ENCODE assay signal across 9 mouse cellular contexts in the genomic region with DNA sequence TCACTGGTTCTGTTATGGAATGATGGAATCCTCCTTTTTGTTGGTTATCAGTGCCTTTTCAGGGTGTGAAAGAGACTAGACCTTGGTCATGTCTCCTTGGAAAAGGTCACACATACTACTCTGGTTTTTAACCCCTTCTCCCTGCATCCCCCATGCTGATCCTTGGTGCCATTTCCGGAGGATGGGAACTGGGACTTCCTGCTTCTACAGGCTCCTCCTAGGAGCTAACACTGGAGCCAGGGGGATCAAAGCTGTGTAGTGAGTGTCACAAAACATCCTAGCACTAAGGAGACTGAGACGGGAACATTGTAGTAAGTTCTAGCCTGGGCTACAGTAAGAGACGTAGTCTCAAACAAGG. TPM values are rescaled to one million over a fixed set of nuclear protein-coding genes. Genes with fewer than 3 reads are reported as not detected.
DNase-seq lines count a peak whose midpoint lies in the region; ATAC-seq and TF ChIP-seq lines count a peak whose summit lies in the region.
"Had no signal": no experiment of that assay in that cellular context is flagged by ENCODE, and none has a peak within 500 bp of the region (broad histone marks: within the 10 kb centered on the region; RNA-seq: fewer than 3 reads in every experiment).

No protein-coding gene starts in this region.

- ATAC-seq in hindbrain, embryonic 11.5 days (ENCODE audit: low FRiP score), result peak; percentile 45
- ATAC-seq in midbrain, embryonic 12.5 days (ENCODE audit: low FRiP score, low read depth), result no peak

- no peak for DNase-seq in kidney, adult 2 months
- DNase-seq in kidney, postnatal 36 days, result no peak
- DNase-seq in embryonic facial prominence, embryonic 10.5 days (ENCODE audit: low spot score), result no peak
- DNase-seq in hindbrain, embryonic 11.5 days (ENCODE audit: low spot score), result no peak
- no peak for DNase-seq in gastrocnemius, postnatal 10 days
- no peak for DNase-seq in right cerebral cortex, postnatal 36 days (ENCODE audit: low spot score in 2 of 2)
- DNase-seq in right cerebral cortex, postnatal 14 days, result no peak

- TF ChIP-seq CTCF in kidney, adult 2 months (conservative IDR thresholded peaks at IDR 0.05; ENCODE audit: insufficient read depth, insufficient read length, low read depth, low read length), result no peak

- 0 out of 2 replicates have a peak overlapping the region, but pooled peaks have one; percentile 3 for H3K4me3 ChIP-seq in kidney, adult 2 months (ENCODE audit: insufficient read depth, low read depth, low read length)
- H3K4me3 ChIP-seq in embryonic facial prominence, embryonic 10.5 days, result peak overlapping the region; percentile 48
- H3K4me3 ChIP-seq in hindbrain, embryonic 11.5 days (ENCODE audit: low read depth, low read length), result no peak overlapping the region; the same call in 1 of the 2 replicates
- H3K4me3 ChIP-seq in midbrain, embryonic 12.5 days, result peak overlapping the region; percentile 21

- H3K4me1 ChIP-seq in kidney, adult 2 months (ENCODE audit: control insufficient read depth, insufficient read depth, low read length), result peaks cover 3% of the 10 kb centered on the region; the same call in 1 of the 2 replicates
- peaks cover 7% of the 10 kb centered on the region for H3K4me1 ChIP-seq in embryonic facial prominence, embryonic 10.5 days
- H3K4me1 ChIP-seq in hindbrain, embryonic 11.5 days (replicated peaks; ENCODE audit: control insufficient read depth, insufficient read depth, low read length), result no peaks in the 10 kb centered on the region
- peaks cover 4% of the 10 kb centered on the region; the same call in 1 of the 2 replicates for H3K4me1 ChIP-seq in midbrain, embryonic 12.5 days

- peak overlapping the region; percentile 31 for H3K4me2 ChIP-seq in hindbrain, embryonic 11.5 days (replicated peaks; ENCODE audit: low read depth, low read length)
- peak overlapping the region; percentile 49 for H3K4me2 ChIP-seq in midbrain, embryonic 12.5 days (replicated peaks)

- peak overlapping the region; percentile 99 for H3K27ac ChIP-seq in kidney, adult 2 months (ENCODE audit: insufficient read depth, low read depth, low read length)
- peak overlapping the region; percentile 97 for H3K27ac ChIP-seq in embryonic facial prominence, embryonic 10.5 days (replicated peaks)
- H3K27ac ChIP-seq in hindbrain, embryonic 11.5 days (ENCODE audit: low read depth, low read length), result peak overlapping the region; percentile 95
- H3K27ac ChIP-seq in midbrain, embryonic 12.5 days (replicated peaks), result peak overlapping the region; percentile 95

- H3K9me3 ChIP-seq in embryonic facial prominence, embryonic 10.5 days, result no peaks in the 10 kb centered on the region
- H3K9me3 ChIP-seq in hindbrain, embryonic 11.5 days (ENCODE audit: control insufficient read depth, low read length), result no peaks in the 10 kb centered on the region
- no peaks in the 10 kb centered on the region for H3K9me3 ChIP-seq in midbrain, embryonic 12.5 days

- H3K9ac ChIP-seq in hindbrain, embryonic 11.5 days (ENCODE audit: low read depth, low read length), result peak overlapping the region; percentile 61
- H3K9ac ChIP-seq in midbrain, embryonic 12.5 days (replicated peaks), result peak overlapping the region; percentile 62

- no peak for TF ChIP-seq POLR2A in kidney, adult 2 months (IDR thresholded peaks at IDR 0.05; ENCODE audit: low read depth, low read length)

- 16% methylated on average over 3 of the region's 3 CpGs for WGBS in kidney, adult 2 months
- WGBS in embryonic facial prominence, embryonic 10.5 days, result 3% methylated on average over 3 of the region's 3 CpGs
- WGBS in hindbrain, embryonic 11.5 days, result 3% methylated on average over 3 of the region's 3 CpGs
- WGBS in midbrain, embryonic 12.5 days, result 4% methylated on average over 3 of the region's 3 CpGs

- H3K36me3 ChIP-seq in kidney, adult 2 months (ENCODE audit: control insufficient read depth, insufficient read depth, low read length), result no peaks in the 10 kb centered on the region
- H3K36me3 ChIP-seq in embryonic facial prominence, embryonic 10.5 days (replicated peaks), result no peaks in the 10 kb centered on the region
- no peaks in the 10 kb centered on the region for H3K36me3 ChIP-seq in hindbrain, embryonic 11.5 days (ENCODE audit: control insufficient read depth, insufficient read depth, low read length)
- H3K36me3 ChIP-seq in midbrain, embryonic 12.5 days, result no peaks in the 10 kb centered on the region

- no peaks in the 10 kb centered on the region for H3K27me3 ChIP-seq in kidney, adult 2 months (replicated peaks; ENCODE audit: control insufficient read depth, insufficient read depth, low read length)
- no peaks in the 10 kb centered on the region; the same call in 1 of the 2 replicates for H3K27me3 ChIP-seq in embryonic facial prominence, embryonic 10.5 days (replicated peaks; ENCODE audit: low read depth, poor library complexity, severe bottlenecking)
- no peaks in the 10 kb centered on the region for H3K27me3 ChIP-seq in hindbrain, embryonic 11.5 days (ENCODE audit: control insufficient read depth, insufficient read depth, low read length)
- 0 out of 2 replicates have a peak, but pooled peaks cover 11% of the 10 kb centered on the region for H3K27me3 ChIP-seq in midbrain, embryonic 12.5 days

RNA-seq across cellular contexts. Expression of a gene that starts 7.8 kb away (rescaled TPM):
- 23.1 and 27.2 TPM in 2 replicates for polyA plus RNA-seq in kidney, adult 2 months (2012; rRNA removed)
- polyA plus RNA-seq in embryonic facial prominence, embryonic 10.5 days (2016; fragmentation: Nextera tagmentation; extraction: Ambion mirVana), result 3.3 and 5.1 TPM in 2 replicates
- polyA plus RNA-seq in hindbrain, embryonic 11.5 days (2014; fragmentation: Nextera tagmentation; extraction: Ambion mirVana), result 14.1 and 14.2 TPM in 2 replicates
- 6.5 and 8.4 TPM in 2 replicates for polyA plus RNA-seq in midbrain, embryonic 12.5 days (2016; fragmentation: Nextera tagmentation; extraction: Ambion mirVana)
- total RNA-seq in gastrocnemius, postnatal 10 days (2021), result 10 to 100 TPM in 1 of 2 experiments, 1 to 10 TPM in 1; 7.1 to 10.7 TPM

RNA-seq across cellular contexts. Expression of a gene that starts 30.5 kb away (rescaled TPM):
- 41.0 and 45.7 TPM in 2 replicates for polyA plus RNA-seq in kidney, adult 2 months (2012; rRNA removed)
- polyA plus RNA-seq in embryonic facial prominence, embryonic 10.5 days (2016; fragmentation: Nextera tagmentation; extraction: Ambion mirVana), result 28.2 and 29.4 TPM in 2 replicates
- polyA plus RNA-seq in hindbrain, embryonic 11.5 days (2014; fragmentation: Nextera tagmentation; extraction: Ambion mirVana), result 34.5 and 35.5 TPM in 2 replicates
- 41.9 and 48.9 TPM in 2 replicates for polyA plus RNA-seq in midbrain, embryonic 12.5 days (2016; fragmentation: Nextera tagmentation; extraction: Ambion mirVana)
- total RNA-seq in gastrocnemius, postnatal 10 days (2021), result 10 to 100 TPM; 18.0 to 20.9 TPM

RNA-seq across cellular contexts. Expression of a gene that starts 58.5 kb away (rescaled TPM):
- polyA plus RNA-seq in kidney, adult 2 months (2012; rRNA removed), result not detected in 2 replicates
- polyA plus RNA-seq in embryonic facial prominence, embryonic 10.5 days (2016; fragmentation: Nextera tagmentation; extraction: Ambion mirVana), result not detected in 2 replicates
- not detected in 2 replicates for polyA plus RNA-seq in hindbrain, embryonic 11.5 days (2014; fragmentation: Nextera tagmentation; extraction: Ambion mirVana)
- not detected in 2 replicates for polyA plus RNA-seq in midbrain, embryonic 12.5 days (2016; fragmentation: Nextera tagmentation; extraction: Ambion mirVana)
- total RNA-seq in gastrocnemius, postnatal 10 days (2021), result not detected
- total RNA-seq: left cerebral cortex, postnatal 36 days had no signal
